Mouse (Mus musculus) thymus, adult 18-20 months (tissue): Measurements from ENCODE around the gene Dbx2.

ENCODE experiments used
- DNase-seq, 2 experiments: peaks; one replicate each; pipeline ENCODE4 v3.0.0; 2022; ENCODE audit warnings: mixed read lengths in 2 of 2

Gene Dbx2

GRCm38 (mm10) chr15:95612600-95612999 is 43.2 kb downstream of the Dbx2 start:
- no peak for DNase-seq

DNA sequence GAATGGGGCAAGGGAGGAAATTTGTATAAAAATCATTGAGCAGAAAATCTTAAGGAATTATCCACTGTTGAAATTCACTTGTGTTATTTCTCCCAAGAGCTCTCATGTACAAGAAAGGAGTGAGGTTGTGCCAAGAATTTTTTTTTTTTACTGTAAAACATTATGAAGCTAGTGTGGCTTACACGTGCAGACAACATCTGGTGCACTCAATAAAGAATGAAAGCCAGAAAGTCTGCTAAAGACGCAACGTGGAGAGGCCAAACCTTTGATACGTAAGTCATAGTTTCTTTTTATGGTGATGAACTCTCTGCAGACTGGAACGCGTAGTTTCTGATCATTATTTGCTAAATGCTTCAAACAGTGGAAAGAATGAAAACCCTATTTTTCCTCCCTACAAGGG is 54.6 kb downstream of the Dbx2 start:
- no peak for DNase-seq

DNA sequence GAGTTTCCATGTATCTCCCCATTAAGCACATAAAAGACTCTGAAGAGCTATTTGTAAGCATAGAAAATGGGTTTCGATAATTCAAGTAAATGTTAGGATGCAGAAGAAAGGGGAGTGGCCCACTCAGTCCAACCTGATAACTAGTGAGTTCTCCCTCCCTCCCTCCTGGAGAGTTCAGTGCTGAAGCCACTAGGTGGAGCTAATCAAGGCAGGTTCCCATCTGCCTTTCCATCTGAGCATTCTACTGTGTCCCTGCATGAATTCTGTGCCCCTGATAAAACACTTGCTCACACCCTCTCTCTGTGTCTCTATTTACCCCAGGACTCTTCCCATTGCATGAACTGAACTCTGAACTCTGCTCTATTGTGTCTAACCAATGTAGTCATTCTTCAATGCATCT is 57.1 kb downstream of the Dbx2 start:
- no peak for DNase-seq

- no peak for DNase-seq
Observed at GRCm38 (mm10) chr15:95586906-95587305, 68.9 kb downstream of the Dbx2 start.

GRCm38 (mm10) chr15:95584891-95585290 is 70.9 kb downstream of the Dbx2 start:
- DNase-seq: no peak

DNA sequence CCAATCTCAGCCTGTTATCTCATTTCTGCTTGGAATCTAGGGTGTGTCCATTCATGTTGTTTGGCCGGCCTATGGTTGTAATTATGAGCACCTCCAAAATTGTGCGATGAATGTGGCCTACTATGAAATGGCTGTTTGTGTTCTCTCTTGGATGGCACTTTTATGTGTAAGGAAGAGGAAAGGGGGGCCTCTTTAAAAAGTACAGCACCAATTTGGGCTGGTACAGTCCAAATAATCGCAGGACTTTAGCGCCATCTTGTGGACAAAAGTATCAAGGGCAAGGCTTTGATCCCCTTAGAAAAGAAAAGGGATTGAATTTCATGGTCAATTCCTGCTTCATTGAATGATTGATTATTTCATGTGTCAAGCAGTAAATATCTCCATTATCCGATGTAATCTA is 81.1 kb downstream of the Dbx2 start:
- no peak for DNase-seq
